Mouse (Mus musculus): ENCODE results near the gene Rita1. TPM values are rescaled to one million over a fixed set of nuclear protein-coding genes. Genes with fewer than 3 reads are reported as not detected.

Rita1 gene
- polyA plus RNA-seq, 1 experiment from 2014 or later: 3.4 TPM

DNA sequence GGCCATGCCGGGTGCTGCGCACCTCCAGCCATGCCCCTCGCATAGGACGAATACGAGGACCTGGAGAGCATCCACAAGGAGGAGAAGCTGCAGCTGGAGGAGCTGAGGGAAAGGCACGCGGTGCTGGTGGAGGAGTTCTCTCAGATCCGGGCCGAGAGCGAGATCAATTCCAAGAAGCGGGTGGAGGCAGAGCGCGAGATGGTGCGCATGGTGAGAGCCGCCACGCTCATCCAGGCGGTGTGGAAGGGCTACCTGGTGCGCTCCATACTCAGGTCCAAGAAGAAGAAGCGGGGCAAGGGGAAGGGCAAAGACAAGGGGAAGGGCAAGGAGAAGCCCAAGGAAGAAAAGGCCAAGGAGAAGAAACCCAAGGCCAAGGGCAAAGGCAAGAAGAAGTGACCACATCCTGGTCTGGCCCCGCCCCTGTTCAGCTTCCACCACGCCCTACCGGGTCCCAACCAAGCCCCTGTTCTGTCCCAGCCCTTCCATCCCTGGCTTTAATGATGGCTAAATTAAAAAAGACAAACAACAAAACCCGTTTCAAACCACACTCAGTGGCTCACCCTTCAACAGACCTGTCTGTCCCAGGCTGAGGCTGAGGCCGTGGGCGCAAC is 5.7 kb downstream of the Rita1 start:
- H3K4me2 ChIP-seq (ENCODE audit: low read depth, low read length): no peak overlapping the region
- 75% methylated on average over 25 of the region's 25 CpGs for WGBS (ENCODE audit: insufficient replicate concordance)
- DNase-seq: no peak

GRCm38 (mm10) chr5:120605688-120606087 is 6.7 kb downstream of the Rita1 start:
- Histone ChIP-seq H3K27me3 (ENCODE audit: insufficient read depth, low read length) (no peaks in the 10 kb centered on the region), H3K4me1 (ENCODE audit: insufficient read depth) (peaks cover 5% of the 10 kb centered on the region; the same call in 1 of the 2 replicates), H3K9ac (replicated peaks) (no peak overlapping the region), H3K4me2 (ENCODE audit: low read depth, low read length) (peak overlapping the region; percentile 63), H3K9me3 (ENCODE audit: low read length) (no peaks in the 10 kb centered on the region), H3K36me3 (replicated peaks; ENCODE audit: insufficient read depth, low read length) (no peaks in the 10 kb centered on the region), H3K27ac (ENCODE audit: low read depth) (no peak overlapping the region), H3K4me3 (ENCODE audit: low read depth, low read length) (peak overlapping the region; percentile 21)
- peak; percentile 93 for DNase-seq
- TF ChIP-seq CTCF (IDR thresholded peaks at IDR 0.05; ENCODE audit: low read depth) (peak; percentile 95), EP300 (IDR thresholded peaks at IDR 0.05; ENCODE audit: low read depth) (no peak)
- WGBS (ENCODE audit: insufficient replicate concordance): 2% methylated on average over 8 of the region's 8 CpGs
- peak; percentile 75 for ATAC-seq

More for the DNA sequence above, 5.7 kb downstream of the Rita1 start:
- TF ChIP-seq EP300 (IDR thresholded peaks at IDR 0.05; ENCODE audit: low read depth) (no peak), CTCF (IDR thresholded peaks at IDR 0.05; ENCODE audit: low read depth) (no peak)
- Histone ChIP-seq H3K27ac (ENCODE audit: low read depth) (no peak overlapping the region), H3K9me3 (ENCODE audit: low read length) (no peaks in the 10 kb centered on the region), H3K36me3 (replicated peaks; ENCODE audit: insufficient read depth, low read length) (no peaks in the 10 kb centered on the region), H3K4me1 (ENCODE audit: insufficient read depth) (peaks cover 13% of the 10 kb centered on the region), H3K4me3 (ENCODE audit: low read depth, low read length) (no peak overlapping the region), H3K27me3 (ENCODE audit: insufficient read depth, low read length) (no peaks in the 10 kb centered on the region), H3K9ac (replicated peaks) (no peak overlapping the region)
- ATAC-seq: no peak

DNA sequence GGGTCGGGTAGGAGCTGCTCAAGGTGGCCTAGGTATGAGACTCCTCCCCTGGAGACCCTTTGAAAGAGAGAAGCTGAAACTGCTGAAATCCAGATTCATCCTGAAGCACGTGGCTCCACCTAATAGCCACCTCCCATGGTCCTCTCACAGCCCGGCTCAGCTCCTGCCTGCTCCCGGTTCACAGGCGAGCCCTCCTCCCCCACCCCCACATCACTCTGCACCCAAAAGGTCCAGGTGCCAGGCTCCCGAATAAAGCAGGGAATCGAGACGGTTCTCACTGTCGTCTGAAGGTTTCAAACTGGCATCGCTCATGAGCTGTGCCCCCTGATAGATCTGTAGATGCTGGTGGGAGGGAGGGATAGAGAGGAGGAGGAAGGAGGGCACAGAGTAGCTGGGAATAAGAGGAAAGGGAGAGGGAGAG is 7.1 kb downstream of the Rita1 start:
- H3K4me3 ChIP-seq (ENCODE audit: low read depth, low read length): peak overlapping the region; percentile 21
- WGBS (ENCODE audit: insufficient replicate concordance): 7% methylated on average over 10 of the region's 10 CpGs
- H3K36me3 ChIP-seq (replicated peaks; ENCODE audit: insufficient read depth, low read length): no peaks in the 10 kb centered on the region
- peaks cover 9% of the 10 kb centered on the region for H3K4me1 ChIP-seq (ENCODE audit: insufficient read depth)
- DNase-seq (no peak), ATAC-seq (peak; percentile 54)
- peak overlapping the region; percentile 31; the same call in 1 of the 2 replicates for H3K9ac ChIP-seq (replicated peaks)
- H3K27ac ChIP-seq (ENCODE audit: low read depth): 0 out of 2 replicates have a peak overlapping the region, but pooled peaks have one; percentile 19
- no peaks in the 10 kb centered on the region for H3K27me3 ChIP-seq (ENCODE audit: insufficient read depth, low read length)
- TF ChIP-seq EP300 (IDR thresholded peaks at IDR 0.05; ENCODE audit: low read depth) (no peak), CTCF (IDR thresholded peaks at IDR 0.05; ENCODE audit: low read depth) (no peak)
- peak overlapping the region; percentile 63 for H3K4me2 ChIP-seq (ENCODE audit: low read depth, low read length)
- no peaks in the 10 kb centered on the region for H3K9me3 ChIP-seq (ENCODE audit: low read length)

- Histone ChIP-seq H3K9ac (replicated peaks) (peak overlapping the region; percentile 31; the same call in 1 of the 2 replicates), H3K9me3 (ENCODE audit: low read length) (no peaks in the 10 kb centered on the region), H3K4me2 (ENCODE audit: low read depth, low read length) (peak overlapping the region; percentile 63), H3K27me3 (ENCODE audit: insufficient read depth, low read length) (no peaks in the 10 kb centered on the region), H3K4me3 (ENCODE audit: low read depth, low read length) (peak overlapping the region; percentile 21; the same call in 1 of the 2 replicates), H3K27ac (ENCODE audit: low read depth) (0 out of 2 replicates have a peak overlapping the region, but pooled peaks have one; percentile 19), H3K4me1 (ENCODE audit: insufficient read depth) (peaks cover 13% of the 10 kb centered on the region), H3K36me3 (replicated peaks; ENCODE audit: insufficient read depth, low read length) (no peaks in the 10 kb centered on the region)
- WGBS (ENCODE audit: insufficient replicate concordance): 2% methylated on average over 6 of the region's 6 CpGs
- DNase-seq (peak; percentile 91), ATAC-seq (peak; percentile 58)
- no peak for TF ChIP-seq EP300 (IDR thresholded peaks at IDR 0.05; ENCODE audit: low read depth)
- peak; percentile 93 for TF ChIP-seq CTCF (IDR thresholded peaks at IDR 0.05; ENCODE audit: low read depth)
Measured at GRCm38 (mm10) chr5:120604839-120605238, 7.5 kb downstream of the Rita1 start.

- WGBS (ENCODE audit: insufficient replicate concordance): 82% methylated on average over 7 of the region's 7 CpGs
- H3K27me3 ChIP-seq (ENCODE audit: insufficient read depth, low read length): no peaks in the 10 kb centered on the region
- no peak for TF ChIP-seq CTCF (IDR thresholded peaks at IDR 0.05; ENCODE audit: low read depth)
- no peaks in the 10 kb centered on the region for H3K9me3 ChIP-seq (ENCODE audit: low read length)
- H3K36me3 ChIP-seq (replicated peaks; ENCODE audit: insufficient read depth, low read length): no peaks in the 10 kb centered on the region
- H3K9ac ChIP-seq (replicated peaks): no peak overlapping the region
- H3K27ac ChIP-seq (ENCODE audit: low read depth): no peak overlapping the region
- DNase-seq (no peak), ATAC-seq (no peak)
- H3K4me3 ChIP-seq (ENCODE audit: low read depth, low read length): no peak overlapping the region
- H3K4me2 ChIP-seq (ENCODE audit: low read depth, low read length): no peak overlapping the region
- H3K4me1 ChIP-seq (ENCODE audit: insufficient read depth): peaks cover 22% of the 10 kb centered on the region
Measured at GRCm38 (mm10) chr5:120603515-120603914, 8.9 kb downstream of the Rita1 start.

- Histone ChIP-seq H3K9ac (replicated peaks) (no peak overlapping the region), H3K4me2 (ENCODE audit: low read depth, low read length) (no peak overlapping the region), H3K27ac (ENCODE audit: low read depth) (no peak overlapping the region), H3K36me3 (replicated peaks; ENCODE audit: insufficient read depth, low read length) (no peaks in the 10 kb centered on the region), H3K27me3 (ENCODE audit: insufficient read depth, low read length) (no peaks in the 10 kb centered on the region), H3K4me3 (ENCODE audit: low read depth, low read length) (no peak overlapping the region), H3K4me1 (ENCODE audit: insufficient read depth) (peaks cover 22% of the 10 kb centered on the region), H3K9me3 (ENCODE audit: low read length) (no peaks in the 10 kb centered on the region)
- DNase-seq (no peak), ATAC-seq (no peak)
- no peak for TF ChIP-seq EP300 (IDR thresholded peaks at IDR 0.05; ENCODE audit: low read depth)
- no peak for TF ChIP-seq CTCF (IDR thresholded peaks at IDR 0.05; ENCODE audit: low read depth)
- WGBS (ENCODE audit: insufficient replicate concordance): 89% methylated on average over 12 of the region's 12 CpGs
Measured at GRCm38 (mm10) chr5:120602210-120602609, 10.2 kb downstream of the Rita1 start.
